Mouse (Mus musculus): ENCODE measurements around the gene Sars2.
A peak's percentile ranks its signal among the peaks of the same experiment; 100 is the strongest.

Gene Sars2

GRCm38 (mm10) chr7:28775129-28775528 lies 33.3 kb downstream of the Sars2 start:
- DNase-seq (ENCODE audit: extremely low spot score, low read depth, low spot score) = no peak

- DNase-seq (ENCODE audit: extremely low spot score, low read depth, low spot score) = no peak
Observed at GRCm38 (mm10) chr7:28778825-28779224, 37.0 kb downstream of the Sars2 start.

GRCm38 (mm10) chr7:28780067-28780658 lies 38.4 kb downstream of the Sars2 start:
- peak; percentile 81 for DNase-seq (ENCODE audit: extremely low spot score, low read depth, low spot score)

- DNase-seq (ENCODE audit: extremely low spot score, low read depth, low spot score) = no peak
Observed at GRCm38 (mm10) chr7:28780857-28781256, 39.1 kb downstream of the Sars2 start.

- no peak for DNase-seq (ENCODE audit: extremely low spot score, low read depth, low spot score)
Observed at GRCm38 (mm10) chr7:28781261-28781663, 39.5 kb downstream of the Sars2 start.

- DNase-seq (ENCODE audit: extremely low spot score, low read depth, low spot score) = no peak
Observed at GRCm38 (mm10) chr7:28785161-28785560, 43.4 kb downstream of the Sars2 start.

GRCm38 (mm10) chr7:28787884-28788283 lies 46.1 kb downstream of the Sars2 start:
- DNase-seq (ENCODE audit: extremely low spot score, low read depth, low spot score) = no peak

GRCm38 (mm10) chr7:28788307-28789195 lies 46.8 kb downstream of the Sars2 start, which contains the start of gene Rinl:
TSS of gene Rinl (plus strand) at chr7:28788969.
- no peak for DNase-seq (ENCODE audit: extremely low spot score, low read depth, low spot score)

GRCm38 (mm10) chr7:28789235-28789634 lies 47.4 kb downstream of the Sars2 start:
- DNase-seq (ENCODE audit: extremely low spot score, low read depth, low spot score) = no peak

- DNase-seq (ENCODE audit: extremely low spot score, low read depth, low spot score) = no peak
Observed at GRCm38 (mm10) chr7:28790066-28790806, 48.4 kb downstream of the Sars2 start.

GRCm38 (mm10) chr7:28791706-28792105 lies 49.9 kb downstream of the Sars2 start:
- no peak for DNase-seq (ENCODE audit: extremely low spot score, low read depth, low spot score)

GRCm38 (mm10) chr7:28792391-28793185 lies 50.8 kb downstream of the Sars2 start:
- no peak for DNase-seq (ENCODE audit: extremely low spot score, low read depth, low spot score)

GRCm38 (mm10) chr7:28793834-28794233 lies 52.0 kb downstream of the Sars2 start:
- DNase-seq (ENCODE audit: extremely low spot score, low read depth, low spot score) = no peak

GRCm38 (mm10) chr7:28794496-28794895 lies 52.7 kb downstream of the Sars2 start:
- no peak for DNase-seq (ENCODE audit: extremely low spot score, low read depth, low spot score)

GRCm38 (mm10) chr7:28795832-28796231 lies 54.0 kb downstream of the Sars2 start:
- no peak for DNase-seq (ENCODE audit: extremely low spot score, low read depth, low spot score)

- no peak for DNase-seq (ENCODE audit: extremely low spot score, low read depth, low spot score)
Observed at GRCm38 (mm10) chr7:28796562-28796975, 54.8 kb downstream of the Sars2 start.

- DNase-seq (ENCODE audit: extremely low spot score, low read depth, low spot score) = no peak
Observed at GRCm38 (mm10) chr7:28799994-28800393, 58.2 kb downstream of the Sars2 start.

GRCm38 (mm10) chr7:28801451-28801850 lies 59.7 kb downstream of the Sars2 start:
- no peak for DNase-seq (ENCODE audit: extremely low spot score, low read depth, low spot score)

- DNase-seq (ENCODE audit: extremely low spot score, low read depth, low spot score) = no peak
Observed at GRCm38 (mm10) chr7:28801901-28802670, 60.3 kb downstream of the Sars2 start.

Data from hindlimb bud, embryonic 11.5 days (tissue).